Mouse (Mus musculus): Measurements from ENCODE around the gene Aldh4a1. TPM values are rescaled to one million over a fixed set of nuclear protein-coding genes. Genes with fewer than 3 reads are reported as not detected.
A peak's percentile ranks its signal among the peaks of the same experiment; 100 is the strongest.

Gene Aldh4a1
- polyA plus RNA-seq, 1 experiment = 517 TPM

- Histone ChIP-seq H3K27ac (ENCODE audit: insufficient read depth, low read depth, low read length) (no peak overlapping the region), H3K27me3 (replicated peaks; ENCODE audit: control insufficient read depth, insufficient read depth, low read length) (no peaks in the 10 kb centered on the region), H3K36me3 (ENCODE audit: control insufficient read depth, insufficient read depth, low read length) (peaks cover 6% of the 10 kb centered on the region), H3K4me1 (ENCODE audit: control insufficient read depth, insufficient read depth, low read length) (peaks cover 10% of the 10 kb centered on the region), H3K4me3 (ENCODE audit: insufficient read depth, low read depth, low read length) (no peak overlapping the region)
- TF ChIP-seq CTCF (conservative IDR thresholded peaks at IDR 0.05; ENCODE audit: insufficient read depth, insufficient read length, low read depth, low read length) = no peak
- DNase-seq = no peak
- 51% methylated on average over 30 of the region's 30 CpGs for WGBS
Measured at GRCm38 (mm10) chr4:139641829-139642425, 19.3 kb downstream of the Aldh4a1 start.

- Histone ChIP-seq H3K36me3 (ENCODE audit: control insufficient read depth, insufficient read depth, low read length) (peaks cover 12% of the 10 kb centered on the region), H3K27me3 (replicated peaks; ENCODE audit: control insufficient read depth, insufficient read depth, low read length) (no peaks in the 10 kb centered on the region), H3K4me3 (ENCODE audit: insufficient read depth, low read depth, low read length) (no peak overlapping the region), H3K27ac (ENCODE audit: insufficient read depth, low read depth, low read length) (no peak overlapping the region), H3K4me1 (ENCODE audit: control insufficient read depth, insufficient read depth, low read length) (peaks cover 5% of the 10 kb centered on the region; the same call in 1 of the 2 replicates)
- DNase-seq = peak; percentile 67
- WGBS = 21% methylated on average over 9 of the region's 9 CpGs
- no peak for TF ChIP-seq POLR2A (IDR thresholded peaks at IDR 0.05; ENCODE audit: low read depth, low read length)
- peak; percentile 90 for TF ChIP-seq CTCF (conservative IDR thresholded peaks at IDR 0.05; ENCODE audit: insufficient read depth, insufficient read length, low read depth, low read length)
Measured at GRCm38 (mm10) chr4:139643972-139644371, 21.3 kb downstream of the Aldh4a1 start.

- Histone ChIP-seq H3K4me1 (ENCODE audit: control insufficient read depth, insufficient read depth, low read length) (no peaks in the 10 kb centered on the region), H3K27ac (ENCODE audit: insufficient read depth, low read depth, low read length) (no peak overlapping the region), H3K4me3 (ENCODE audit: insufficient read depth, low read depth, low read length) (no peak overlapping the region), H3K36me3 (ENCODE audit: control insufficient read depth, insufficient read depth, low read length) (peaks cover 12% of the 10 kb centered on the region), H3K27me3 (replicated peaks; ENCODE audit: control insufficient read depth, insufficient read depth, low read length) (no peaks in the 10 kb centered on the region)
- WGBS = 93% methylated on average over 7 of the region's 7 CpGs
- TF ChIP-seq POLR2A (IDR thresholded peaks at IDR 0.05; ENCODE audit: low read depth, low read length) (no peak), CTCF (conservative IDR thresholded peaks at IDR 0.05; ENCODE audit: insufficient read depth, insufficient read length, low read depth, low read length) (peak; percentile 47)
- no peak for DNase-seq
Measured at GRCm38 (mm10) chr4:139646916-139647315, 24.2 kb downstream of the Aldh4a1 start.

GRCm38 (mm10) chr4:139650086-139650743 is 27.5 kb downstream of the Aldh4a1 start:
- TF ChIP-seq CTCF (conservative IDR thresholded peaks at IDR 0.05; ENCODE audit: insufficient read depth, insufficient read length, low read depth, low read length) = no peak
- no peak for TF ChIP-seq POLR2A (IDR thresholded peaks at IDR 0.05; ENCODE audit: low read depth, low read length)
- H3K4me1 ChIP-seq (ENCODE audit: control insufficient read depth, insufficient read depth, low read length) = no peaks in the 10 kb centered on the region
- H3K27ac ChIP-seq (ENCODE audit: insufficient read depth, low read depth, low read length) = no peak overlapping the region
- H3K36me3 ChIP-seq (ENCODE audit: control insufficient read depth, insufficient read depth, low read length) = peaks cover 9% of the 10 kb centered on the region; the same call in 1 of the 2 replicates
- no peaks in the 10 kb centered on the region for H3K27me3 ChIP-seq (replicated peaks; ENCODE audit: control insufficient read depth, insufficient read depth, low read length)
- DNase-seq = no peak
- WGBS = 65% methylated on average over 15 of the region's 15 CpGs
- no peak overlapping the region for H3K4me3 ChIP-seq (ENCODE audit: insufficient read depth, low read depth, low read length)

- WGBS = 48% methylated on average over 11 of the region's 11 CpGs
- TF ChIP-seq CTCF (conservative IDR thresholded peaks at IDR 0.05; ENCODE audit: insufficient read depth, insufficient read length, low read depth, low read length) (no peak), POLR2A (IDR thresholded peaks at IDR 0.05; ENCODE audit: low read depth, low read length) (no peak)
Measured at GRCm38 (mm10) chr4:139650907-139651306, 28.2 kb downstream of the Aldh4a1 start.

GRCm38 (mm10) chr4:139653238-139653637 is 30.6 kb downstream of the Aldh4a1 start, which contains the start of gene Tas1r2:
TSS of gene Tas1r2 (plus strand) at chr4:139653538.
- H3K4me1 ChIP-seq (ENCODE audit: control insufficient read depth, insufficient read depth, low read length) = no peaks in the 10 kb centered on the region
- TF ChIP-seq POLR2A (IDR thresholded peaks at IDR 0.05; ENCODE audit: low read depth, low read length) = no peak
- TF ChIP-seq CTCF (conservative IDR thresholded peaks at IDR 0.05; ENCODE audit: insufficient read depth, insufficient read length, low read depth, low read length) = no peak
- peaks cover 5% of the 10 kb centered on the region; the same call in 1 of the 2 replicates for H3K36me3 ChIP-seq (ENCODE audit: control insufficient read depth, insufficient read depth, low read length)
- H3K27me3 ChIP-seq (replicated peaks; ENCODE audit: control insufficient read depth, insufficient read depth, low read length) = no peaks in the 10 kb centered on the region
- 75% methylated on average over 8 of the region's 8 CpGs for WGBS
- no peak within 1 kb of the TSS for H3K4me3 ChIP-seq (ENCODE audit: insufficient read depth, low read depth, low read length)
- no peak for DNase-seq
- no peak within 1 kb of the TSS for H3K27ac ChIP-seq (ENCODE audit: insufficient read depth, low read depth, low read length)

More at GRCm38 (mm10) chr4:139650907-139651306, 28.2 kb downstream of the Aldh4a1 start:
- Histone ChIP-seq H3K36me3 (ENCODE audit: control insufficient read depth, insufficient read depth, low read length) (peaks cover 9% of the 10 kb centered on the region; the same call in 1 of the 2 replicates), H3K27me3 (replicated peaks; ENCODE audit: control insufficient read depth, insufficient read depth, low read length) (no peaks in the 10 kb centered on the region), H3K27ac (ENCODE audit: insufficient read depth, low read depth, low read length) (no peak overlapping the region), H3K4me1 (ENCODE audit: control insufficient read depth, insufficient read depth, low read length) (no peaks in the 10 kb centered on the region), H3K4me3 (ENCODE audit: insufficient read depth, low read depth, low read length) (no peak overlapping the region)
- DNase-seq = no peak

- TF ChIP-seq POLR2A (IDR thresholded peaks at IDR 0.05; ENCODE audit: low read depth, low read length) = no peak
- TF ChIP-seq CTCF (conservative IDR thresholded peaks at IDR 0.05; ENCODE audit: insufficient read depth, insufficient read length, low read depth, low read length) = no peak
- no peaks in the 10 kb centered on the region for H3K4me1 ChIP-seq (ENCODE audit: control insufficient read depth, insufficient read depth, low read length)
- no peaks in the 10 kb centered on the region for H3K27me3 ChIP-seq (replicated peaks; ENCODE audit: control insufficient read depth, insufficient read depth, low read length)
- no peak overlapping the region for H3K27ac ChIP-seq (ENCODE audit: insufficient read depth, low read depth, low read length)
- no peak overlapping the region for H3K4me3 ChIP-seq (ENCODE audit: insufficient read depth, low read depth, low read length)
- DNase-seq = no peak
- 85% methylated on average over 14 of the region's 14 CpGs for WGBS
- no peaks in the 10 kb centered on the region for H3K36me3 ChIP-seq (ENCODE audit: control insufficient read depth, insufficient read depth, low read length)
Measured at GRCm38 (mm10) chr4:139661897-139662296, 39.2 kb downstream of the Aldh4a1 start.

Data from kidney, adult 2 months (tissue).